Mouse (Mus musculus) splenic B cell, adult 2 months (primary cell): ENCODE measurements around the gene Agbl4.
"Not testable (repeated sequence)": the region's sequence is repeated elsewhere in the genome, so short reads cannot be mapped to it uniquely, and the experiment has no call there.

ENCODE experiments used
- DNase-seq: peaks from one replicate; pipeline ENCODE4 v3.0.0-alpha.2; 2011; ENCODE audit warnings: low read depth, low spot score
- H3K27me3 ChIP-seq: 2 replicates; pipeline ENCODE4 v1.6.1; 2012; ENCODE audit warnings: mild to moderate bottlenecking, low read length, moderate library complexity, mixed read lengths; ENCODE audit not compliant: control insufficient read depth, poor library complexity, insufficient read depth, severe bottlenecking
- H3K36me3 ChIP-seq: 2 replicates; pipeline ENCODE4 v1.6.1; 2012; ENCODE audit warnings: mild to moderate bottlenecking, low read length, moderate library complexity, mixed read lengths; ENCODE audit not compliant: control insufficient read depth, poor library complexity, insufficient read depth, severe bottlenecking

Gene Agbl4

GRCm38 (mm10) chr4:111074701-111075154, 677.3 kb downstream of the Agbl4 start:
- H3K36me3 ChIP-seq: no peaks in the 10 kb centered on the region
- no peaks in the 10 kb centered on the region for H3K27me3 ChIP-seq
- DNase-seq: no peak

- Histone ChIP-seq H3K27me3 (no peaks in the 10 kb centered on the region), H3K36me3 (no peaks in the 10 kb centered on the region)
- DNase-seq: no peak
These were observed 680.3 kb downstream of the Agbl4 start for GRCm38 (mm10) chr4:111077810-111078209.

DNA sequence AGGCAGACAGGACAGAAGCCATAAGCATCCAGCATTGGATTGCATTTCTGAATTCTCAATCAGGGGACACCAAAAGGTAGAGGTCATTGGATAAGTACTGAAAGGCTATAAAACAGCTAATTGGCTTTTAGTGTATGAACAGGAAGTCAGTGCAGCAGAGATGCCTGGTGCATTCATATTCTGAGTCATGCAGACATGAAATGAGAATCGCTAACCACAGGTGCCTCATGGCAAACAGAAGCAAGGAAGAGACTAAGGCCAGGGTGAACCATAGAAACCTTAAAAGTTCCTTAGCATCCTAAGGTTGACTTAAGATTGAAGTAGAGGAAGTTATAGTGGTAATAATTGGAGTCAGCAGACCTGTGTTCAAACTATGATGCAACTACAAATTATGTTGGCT, 687.9 kb downstream of the Agbl4 start:
- no peak for DNase-seq
- no peaks in the 10 kb centered on the region for H3K36me3 ChIP-seq
- no peaks in the 10 kb centered on the region for H3K27me3 ChIP-seq

GRCm38 (mm10) chr4:111136217-111137147, 739.0 kb downstream of the Agbl4 start:
- no peak for DNase-seq
- Histone ChIP-seq H3K36me3 (no peaks in the 10 kb centered on the region), H3K27me3 (no peaks in the 10 kb centered on the region)

DNA sequence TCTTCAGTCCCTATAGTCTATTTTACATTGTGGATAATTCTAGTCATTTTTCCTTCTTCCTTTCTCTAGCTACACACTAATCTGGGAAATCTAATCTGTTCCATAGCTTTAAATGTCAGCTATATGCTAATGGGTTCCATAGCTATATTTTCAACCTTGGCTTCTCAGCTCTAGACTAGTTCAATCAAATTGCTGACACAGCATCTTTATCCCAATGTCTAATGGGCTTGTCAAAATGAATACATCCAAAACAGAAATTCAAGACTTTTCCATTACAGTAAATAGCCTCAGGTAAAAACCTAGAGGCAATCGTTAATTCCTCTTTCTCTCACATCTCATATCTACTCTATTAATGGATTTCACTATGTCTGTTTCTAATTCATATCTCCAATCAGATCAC, 750.3 kb downstream of the Agbl4 start:
- Histone ChIP-seq H3K36me3 (no peaks in the 10 kb centered on the region), H3K27me3 (no peaks in the 10 kb centered on the region)
- DNase-seq: no peak

GRCm38 (mm10) chr4:111155859-111156258, 758.4 kb downstream of the Agbl4 start:
- Histone ChIP-seq H3K27me3 (no peaks in the 10 kb centered on the region), H3K36me3 (no peaks in the 10 kb centered on the region)
- DNase-seq: no peak

DNA sequence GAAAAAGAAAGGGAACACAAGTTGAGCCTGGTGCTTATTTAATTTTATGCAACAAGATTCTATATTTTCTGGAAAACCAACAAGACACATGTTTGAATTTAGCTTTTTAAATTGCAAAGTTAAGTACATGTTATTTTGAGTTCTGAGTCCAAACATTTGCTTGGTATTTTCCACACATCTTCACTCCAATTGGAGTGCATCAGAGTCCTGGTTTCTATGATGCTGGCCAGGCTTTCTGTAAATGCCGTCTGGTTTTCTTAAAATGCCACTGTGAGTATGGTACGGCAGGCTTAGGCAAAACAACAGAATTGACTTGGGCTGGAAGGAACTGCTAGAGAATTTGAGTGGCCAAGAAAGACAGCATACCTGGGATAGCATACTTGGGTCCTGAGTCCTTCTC, 784.0 kb downstream of the Agbl4 start:
- DNase-seq: no peak
- Histone ChIP-seq H3K36me3 (no peaks in the 10 kb centered on the region), H3K27me3 (no peaks in the 10 kb centered on the region)

- no peaks in the 10 kb centered on the region for H3K27me3 ChIP-seq
- no peaks in the 10 kb centered on the region for H3K36me3 ChIP-seq
- no peak for DNase-seq
These were observed 802.6 kb downstream of the Agbl4 start for GRCm38 (mm10) chr4:111200100-111200499.

- no peak for DNase-seq
- H3K27me3 ChIP-seq: no peaks in the 10 kb centered on the region
These were observed 817.8 kb downstream of the Agbl4 start for GRCm38 (mm10) chr4:111215191-111215762.

DNA sequence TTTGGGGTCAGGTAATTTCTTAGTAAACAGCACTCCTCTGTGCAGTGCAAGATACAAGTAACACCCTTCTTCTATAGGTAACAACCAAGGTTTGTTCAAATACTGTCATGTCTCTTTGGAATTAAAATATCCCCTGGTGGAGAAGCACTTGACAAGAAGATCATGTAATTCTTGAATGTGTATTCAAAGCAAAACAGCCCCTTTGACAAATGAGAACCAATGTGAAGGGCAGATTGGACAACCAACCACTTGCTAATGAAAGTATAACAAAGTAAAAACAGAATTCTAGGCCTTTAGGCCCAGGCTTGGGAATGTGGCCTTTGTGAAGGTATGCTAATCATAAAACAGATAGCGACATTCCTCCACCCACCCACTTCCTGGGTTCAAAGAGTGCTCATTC, 821.6 kb downstream of the Agbl4 start:
- H3K27me3 ChIP-seq, H3K36me3 ChIP-seq, DNase-seq: not testable (repeated sequence)

More at GRCm38 (mm10) chr4:111215191-111215762, 817.8 kb downstream of the Agbl4 start:
- no peaks in the 10 kb centered on the region for H3K36me3 ChIP-seq

DNA sequence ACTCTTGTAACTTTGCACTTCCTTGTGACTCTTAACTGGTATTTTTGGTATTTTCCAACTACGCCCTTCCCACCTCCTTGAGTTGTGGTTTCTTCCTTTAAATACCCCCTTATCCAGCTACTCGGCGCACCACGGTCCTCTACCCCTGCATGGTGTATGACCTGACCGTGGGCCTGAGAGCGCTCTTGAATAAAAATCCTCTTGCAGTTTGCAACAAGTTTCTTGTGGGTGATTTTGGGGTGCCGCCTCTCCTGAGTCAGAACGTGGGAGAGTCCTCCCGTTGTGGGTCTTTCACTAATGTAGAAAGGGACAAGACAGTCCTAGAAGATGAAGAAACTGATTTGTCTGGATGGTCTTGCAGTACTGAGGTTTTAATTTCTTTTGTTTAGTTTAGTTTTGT, 822.1 kb downstream of the Agbl4 start:
- not testable (repeated sequence) for DNase-seq, H3K27me3 ChIP-seq, H3K36me3 ChIP-seq

GRCm38 (mm10) chr4:111233849-111234248, 836.4 kb downstream of the Agbl4 start:
- H3K27me3 ChIP-seq: no peaks in the 10 kb centered on the region
- no peak for DNase-seq
- H3K36me3 ChIP-seq: no peaks in the 10 kb centered on the region

- no peaks in the 10 kb centered on the region for H3K27me3 ChIP-seq
- no peaks in the 10 kb centered on the region for H3K36me3 ChIP-seq
- no peak for DNase-seq
These were observed 854.5 kb downstream of the Agbl4 start for GRCm38 (mm10) chr4:111251917-111252316.

- no peaks in the 10 kb centered on the region for H3K27me3 ChIP-seq
- DNase-seq: no peak
- no peaks in the 10 kb centered on the region for H3K36me3 ChIP-seq
These were observed 858.0 kb downstream of the Agbl4 start for GRCm38 (mm10) chr4:111255499-111255898.

GRCm38 (mm10) chr4:111256931-111257330, 859.5 kb downstream of the Agbl4 start:
- Histone ChIP-seq H3K36me3 (no peaks in the 10 kb centered on the region), H3K27me3 (no peaks in the 10 kb centered on the region)
- no peak for DNase-seq
